Mouse (Mus musculus): ENCODE data around the gene Gnao1. TPM values are rescaled to one million over a fixed set of nuclear protein-coding genes. Genes with fewer than 3 reads are reported as not detected.
A peak's percentile ranks its signal among the peaks of the same experiment; 100 is the strongest.

Gnao1 gene
- polyA plus RNA-seq, 1 experiment from 2014 or later: 91.6 TPM

DNA sequence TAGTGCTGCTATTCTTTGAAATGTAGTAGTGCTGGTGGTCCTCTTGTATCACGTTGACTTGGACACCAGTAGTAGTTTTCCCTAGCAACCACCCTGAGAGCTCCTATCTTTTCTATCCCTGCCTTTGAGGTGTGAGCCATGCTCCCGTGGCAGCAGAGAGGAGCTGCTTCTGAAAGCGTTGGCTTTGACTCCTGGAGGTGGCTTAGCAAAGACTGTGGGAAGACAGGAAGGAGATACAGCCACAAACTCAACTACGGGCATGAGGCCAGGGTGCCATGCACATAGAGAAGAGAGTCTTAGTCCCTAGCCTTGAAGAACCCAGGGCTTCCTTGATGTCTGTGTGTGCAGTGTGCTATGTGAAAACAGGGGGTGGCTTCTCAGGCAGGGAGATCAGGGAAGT, 10.2 kb downstream of the Gnao1 start:
- Histone ChIP-seq H3K9ac (no peak overlapping the region), H3K27me3 (no peaks in the 10 kb centered on the region), H3K4me1 (peaks cover 14% of the 10 kb centered on the region), H3K36me3 (peaks cover 18% of the 10 kb centered on the region; the same call in 1 of the 2 replicates), H3K4me3 (no peak overlapping the region), H3K4me2 (replicated peaks) (no peak overlapping the region), H3K9me3 (replicated peaks) (no peaks in the 10 kb centered on the region), H3K27ac (no peak overlapping the region)
- 82% methylated on average over 4 of the region's 4 CpGs for WGBS
- ATAC-seq (ENCODE audit: low FRiP score): no peak

DNA sequence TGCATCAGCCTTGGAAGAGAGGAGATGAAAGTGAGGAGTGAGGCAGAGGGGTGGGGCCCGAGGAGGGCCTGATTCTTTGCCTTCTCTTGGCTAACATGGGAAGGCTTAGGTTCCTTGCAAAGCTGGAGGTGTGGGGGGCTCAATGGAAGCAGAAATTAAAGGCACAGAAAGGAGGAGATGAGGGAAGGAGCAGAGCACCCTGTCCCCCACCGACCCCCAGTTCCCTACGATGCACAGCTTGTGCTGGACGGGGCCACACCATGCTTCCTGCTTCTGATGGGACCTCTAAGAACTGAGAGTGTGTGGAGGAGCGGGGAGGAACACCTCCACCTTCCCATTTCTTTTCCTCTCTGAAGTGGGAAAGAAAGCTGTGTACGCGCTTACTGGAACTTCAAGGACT, 11.6 kb downstream of the Gnao1 start:
- no peak for ATAC-seq (ENCODE audit: low FRiP score)
- H3K27me3 ChIP-seq: no peaks in the 10 kb centered on the region
- no peak overlapping the region for H3K4me3 ChIP-seq
- no peak overlapping the region for H3K4me2 ChIP-seq (replicated peaks)
- no peaks in the 10 kb centered on the region for H3K9me3 ChIP-seq (replicated peaks)
- H3K9ac ChIP-seq: no peak overlapping the region
- H3K36me3 ChIP-seq: peaks cover 15% of the 10 kb centered on the region
- WGBS: 91% methylated on average over 7 of the region's 7 CpGs
- no peak overlapping the region for H3K27ac ChIP-seq
- peaks cover 4% of the 10 kb centered on the region for H3K4me1 ChIP-seq

DNA sequence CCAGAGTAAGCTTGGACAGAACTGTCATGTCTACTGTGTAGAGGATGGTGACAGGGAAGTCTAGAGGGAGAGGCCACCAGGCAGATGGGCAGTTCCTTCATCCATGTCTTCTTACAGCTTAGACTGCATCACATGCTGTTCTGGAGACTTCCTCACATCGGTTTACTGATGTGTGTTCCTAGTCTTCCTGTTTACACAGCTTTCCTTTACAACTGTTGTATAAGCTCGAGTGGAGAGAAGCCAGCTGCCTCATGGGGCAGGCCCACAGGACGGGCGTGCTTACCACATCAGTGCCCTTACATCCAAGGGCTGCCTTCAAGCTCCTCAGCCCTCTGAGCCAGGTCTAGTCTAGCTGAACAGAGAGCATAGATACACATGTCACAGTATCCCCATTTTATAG, 15.6 kb downstream of the Gnao1 start:
- Histone ChIP-seq H3K9me3 (replicated peaks) (no peaks in the 10 kb centered on the region), H3K4me1 (peaks cover 2% of the 10 kb centered on the region; the same call in 1 of the 2 replicates), H3K9ac (no peak overlapping the region), H3K4me3 (no peak overlapping the region), H3K4me2 (replicated peaks) (no peak overlapping the region), H3K27me3 (no peaks in the 10 kb centered on the region), H3K36me3 (peaks cover 4% of the 10 kb centered on the region), H3K27ac (no peak overlapping the region)
- WGBS: 77% methylated on average over 4 of the region's 4 CpGs
- ATAC-seq (ENCODE audit: low FRiP score): no peak

DNA sequence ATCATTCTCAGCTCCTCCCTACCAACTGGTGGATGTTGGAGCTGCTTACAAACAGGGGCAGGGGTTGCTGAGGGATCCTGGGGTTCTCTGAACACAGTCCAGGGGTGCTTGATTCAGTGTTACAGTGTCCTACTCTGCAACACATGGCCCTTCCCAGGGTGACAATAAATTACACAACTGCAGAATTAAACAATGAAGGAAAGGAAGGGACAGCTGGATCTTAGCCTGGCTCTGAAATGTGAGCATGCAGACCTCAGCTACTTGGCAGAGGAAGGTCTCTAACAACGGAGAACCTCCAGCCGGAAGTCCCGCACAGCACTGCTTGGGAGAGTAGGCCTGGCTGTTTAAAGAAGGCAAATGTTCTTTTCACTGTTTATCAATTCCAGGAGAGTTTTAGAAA, 20.9 kb downstream of the Gnao1 start:
- WGBS: 84% methylated on average over 3 of the region's 3 CpGs
- Histone ChIP-seq H3K4me2 (replicated peaks) (no peak overlapping the region), H3K4me3 (no peak overlapping the region), H3K27me3 (no peaks in the 10 kb centered on the region), H3K27ac (no peak overlapping the region), H3K9me3 (replicated peaks) (no peaks in the 10 kb centered on the region), H3K4me1 (peaks cover 33% of the 10 kb centered on the region), H3K36me3 (no peaks in the 10 kb centered on the region; the same call in 1 of the 2 replicates), H3K9ac (no peak overlapping the region)
- ATAC-seq (ENCODE audit: low FRiP score): no peak

DNA sequence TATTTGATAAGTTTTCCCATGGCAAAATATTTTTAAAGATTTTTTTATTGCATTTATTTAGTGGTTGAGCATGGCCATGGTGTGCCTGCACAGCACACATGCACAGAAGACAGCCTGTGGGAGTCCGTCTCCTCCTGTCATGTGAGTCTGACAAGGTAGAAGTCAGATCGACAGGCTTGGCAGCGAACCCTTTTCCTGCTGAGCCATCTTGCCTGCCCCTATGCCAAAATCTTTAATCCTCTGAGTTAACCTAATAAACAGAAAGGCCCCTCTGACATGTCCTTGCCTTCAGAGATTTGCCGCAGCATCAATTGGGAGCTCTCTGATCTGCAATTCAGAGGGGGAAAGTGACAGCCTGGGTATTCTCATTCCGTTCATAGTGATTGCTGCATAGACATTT, 26.0 kb downstream of the Gnao1 start:
- Histone ChIP-seq H3K9ac (no peak overlapping the region), H3K4me2 (replicated peaks) (no peak overlapping the region), H3K4me1 (peaks cover 43% of the 10 kb centered on the region), H3K36me3 (no peaks in the 10 kb centered on the region), H3K27ac (no peak overlapping the region), H3K4me3 (no peak overlapping the region), H3K27me3 (no peaks in the 10 kb centered on the region), H3K9me3 (replicated peaks) (no peaks in the 10 kb centered on the region)
- WGBS: 69% methylated on average over 5 of the region's 5 CpGs
- ATAC-seq (ENCODE audit: low FRiP score): no peak

DNA sequence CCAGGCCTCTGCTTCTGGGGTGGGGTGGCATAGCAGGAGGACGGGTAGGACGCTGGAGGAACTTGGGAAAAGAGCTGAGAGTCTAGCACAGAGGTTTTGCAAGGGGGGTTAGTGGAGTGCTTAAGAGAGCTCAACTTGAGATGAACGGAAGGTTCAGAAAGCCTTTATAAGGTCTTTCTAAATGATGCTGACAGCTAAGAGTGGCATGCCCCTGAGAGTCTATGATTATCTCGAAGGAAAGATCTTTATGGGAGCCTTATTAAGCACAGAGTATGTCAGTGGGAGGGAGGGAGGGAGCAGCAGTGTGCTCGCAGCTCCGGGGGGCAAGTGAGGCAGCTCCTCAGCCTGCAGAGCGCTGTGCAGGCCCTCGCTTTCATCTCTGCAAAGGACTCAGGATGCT, 29.3 kb downstream of the Gnao1 start:
- WGBS: 39% methylated on average over 8 of the region's 8 CpGs
- Histone ChIP-seq H3K36me3 (no peaks in the 10 kb centered on the region), H3K4me1 (peaks cover 43% of the 10 kb centered on the region), H3K4me3 (no peak overlapping the region), H3K27me3 (no peaks in the 10 kb centered on the region), H3K9ac (no peak overlapping the region), H3K4me2 (replicated peaks) (no peak overlapping the region), H3K27ac (no peak overlapping the region), H3K9me3 (replicated peaks) (no peaks in the 10 kb centered on the region)
- ATAC-seq (ENCODE audit: low FRiP score): no peak

DNA sequence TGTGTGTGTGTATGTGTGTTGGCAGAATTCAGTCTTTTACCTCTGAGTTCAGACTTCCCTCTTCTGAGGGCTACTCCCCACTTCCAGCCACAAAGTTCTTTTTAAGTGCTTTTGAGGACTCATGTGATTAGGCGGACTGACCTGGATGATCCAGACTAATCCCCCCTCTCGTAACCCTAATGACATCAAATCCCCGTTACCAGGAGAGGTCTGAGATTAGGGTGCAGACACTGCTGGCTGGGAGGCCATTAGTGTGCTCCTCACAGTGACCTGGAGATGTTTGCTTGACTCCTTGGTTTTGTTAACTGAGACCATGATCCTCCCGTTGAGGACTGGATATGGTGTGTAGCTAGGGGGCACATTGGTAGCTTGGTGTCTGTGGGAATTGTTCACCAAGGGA, 30.7 kb downstream of the Gnao1 start:
- Histone ChIP-seq H3K4me3 (no peak overlapping the region), H3K27me3 (no peaks in the 10 kb centered on the region), H3K9ac (no peak overlapping the region), H3K36me3 (no peaks in the 10 kb centered on the region), H3K4me1 (peaks cover 39% of the 10 kb centered on the region), H3K9me3 (replicated peaks) (no peaks in the 10 kb centered on the region), H3K4me2 (replicated peaks) (no peak overlapping the region), H3K27ac (peak overlapping the region; percentile 14; the same call in 1 of the 2 replicates)
- 75% methylated on average over 4 of the region's 4 CpGs for WGBS
- ATAC-seq (ENCODE audit: low FRiP score): no peak

DNA sequence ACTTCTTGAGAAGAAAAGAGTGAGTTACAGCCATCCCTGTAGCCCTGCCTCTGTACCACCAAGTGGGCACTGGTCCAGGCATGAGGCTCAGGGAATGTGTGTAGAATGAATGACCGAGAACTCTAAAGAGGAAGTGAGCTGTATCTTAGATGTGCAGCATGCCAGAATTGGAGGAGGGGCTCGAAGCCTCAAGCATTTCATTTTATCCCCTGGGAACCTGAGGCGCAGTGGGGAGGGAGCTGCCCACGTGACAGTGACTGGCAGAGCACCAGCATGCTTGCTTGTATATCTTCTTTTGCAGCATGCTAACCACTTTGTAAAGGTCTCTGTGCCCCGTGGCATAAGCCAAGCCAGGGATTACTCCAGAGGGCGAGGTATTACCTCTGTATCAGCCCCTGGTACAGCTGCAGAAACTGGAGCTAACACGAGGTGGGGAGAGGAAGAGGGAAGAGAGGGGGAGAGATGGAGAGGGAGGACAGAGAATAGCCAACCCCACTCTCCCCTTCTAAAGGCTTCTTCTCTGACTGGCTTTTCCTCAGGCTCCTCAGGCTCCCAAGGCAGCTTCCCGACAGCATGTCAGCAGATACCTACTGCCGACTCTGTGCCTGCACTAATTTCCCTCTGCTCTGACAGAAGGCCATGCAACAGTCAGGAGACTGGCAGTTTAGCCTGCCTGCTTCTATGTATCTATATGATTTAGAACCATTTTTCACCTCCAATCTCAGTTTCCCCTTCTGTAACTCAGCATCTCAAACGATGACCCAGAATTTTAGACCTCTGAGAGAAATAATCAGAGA, 31.4 kb downstream of the Gnao1 start:
- no peaks in the 10 kb centered on the region for H3K36me3 ChIP-seq
- H3K9me3 ChIP-seq (replicated peaks): no peaks in the 10 kb centered on the region
- no peaks in the 10 kb centered on the region for H3K27me3 ChIP-seq
- H3K9ac ChIP-seq: no peak overlapping the region
- WGBS: 49% methylated on average over 9 of the region's 10 CpGs
- peaks cover 32% of the 10 kb centered on the region for H3K4me1 ChIP-seq
- H3K4me2 ChIP-seq (replicated peaks): no peak overlapping the region
- H3K27ac ChIP-seq: peak overlapping the region; percentile 14; the same call in 1 of the 2 replicates
- ATAC-seq (ENCODE audit: low FRiP score): peak; percentile 56; the same call in 1 of the 2 replicates
- H3K4me3 ChIP-seq: no peak overlapping the region

DNA sequence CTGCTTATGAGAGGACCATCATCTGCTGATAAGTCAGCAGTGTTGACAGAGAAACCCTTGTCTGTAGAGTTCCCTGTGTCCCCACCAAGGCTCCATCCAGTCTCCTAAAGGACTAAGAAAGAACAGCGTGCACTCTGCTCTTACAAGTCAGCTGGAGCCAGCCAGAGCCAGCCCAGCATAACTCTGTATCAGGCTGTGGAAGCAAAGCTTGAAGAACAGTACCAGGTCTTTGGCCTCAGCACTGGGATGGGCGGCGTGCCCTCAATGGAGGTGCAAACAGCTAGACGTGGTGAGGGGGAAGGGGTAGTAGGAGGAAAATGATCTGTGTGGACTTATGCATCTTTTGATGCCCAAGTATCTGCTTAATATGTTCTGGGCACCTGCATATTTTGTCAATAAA, 32.8 kb downstream of the Gnao1 start:
- no peak for ATAC-seq (ENCODE audit: low FRiP score)
- Histone ChIP-seq H3K9ac (no peak overlapping the region), H3K9me3 (replicated peaks) (no peaks in the 10 kb centered on the region), H3K27ac (no peak overlapping the region), H3K4me3 (no peak overlapping the region), H3K4me1 (peaks cover 30% of the 10 kb centered on the region), H3K4me2 (replicated peaks) (no peak overlapping the region), H3K27me3 (no peaks in the 10 kb centered on the region), H3K36me3 (no peaks in the 10 kb centered on the region)
- 91% methylated on average over 4 of the region's 4 CpGs for WGBS

DNA sequence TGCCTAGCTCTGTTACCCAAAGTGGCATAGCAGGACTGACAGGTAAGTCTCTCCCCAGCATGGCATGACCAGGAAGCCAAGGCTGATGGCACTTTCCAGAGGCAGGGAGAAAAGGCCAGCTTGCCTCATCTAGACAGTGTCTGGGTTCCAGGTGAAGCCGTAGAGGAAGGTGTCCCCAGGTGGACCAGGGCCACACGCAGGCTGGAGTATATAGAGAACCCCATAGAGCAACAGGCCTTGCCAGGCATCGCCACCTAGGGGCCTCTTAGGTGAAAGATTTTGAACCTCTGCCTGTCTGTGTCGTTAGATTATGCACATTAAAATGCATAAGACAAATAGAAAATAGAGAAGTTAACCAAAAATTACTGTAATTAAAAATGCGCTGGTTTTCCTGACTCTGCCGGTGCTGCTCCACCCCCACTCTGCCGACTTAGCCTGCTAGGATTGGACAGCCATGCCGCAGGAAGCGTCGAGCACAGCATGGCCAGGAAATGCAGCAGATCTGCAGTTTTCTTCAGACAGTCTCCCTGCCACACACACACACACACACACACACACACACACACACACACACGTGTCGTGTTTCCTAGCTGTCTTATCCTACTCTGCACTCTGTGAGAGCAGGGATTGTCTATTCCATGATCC, 34.2 kb downstream of the Gnao1 start:
- no peak for ATAC-seq (ENCODE audit: low FRiP score)
- no peak overlapping the region for H3K4me3 ChIP-seq
- H3K36me3 ChIP-seq: no peaks in the 10 kb centered on the region
- WGBS: 42% methylated on average over 12 of the region's 12 CpGs
- no peaks in the 10 kb centered on the region for H3K9me3 ChIP-seq (replicated peaks)
- H3K4me2 ChIP-seq (replicated peaks): no peak overlapping the region
- no peaks in the 10 kb centered on the region for H3K27me3 ChIP-seq
- peaks cover 28% of the 10 kb centered on the region for H3K4me1 ChIP-seq
- no peak overlapping the region for H3K9ac ChIP-seq
- no peak overlapping the region for H3K27ac ChIP-seq

DNA sequence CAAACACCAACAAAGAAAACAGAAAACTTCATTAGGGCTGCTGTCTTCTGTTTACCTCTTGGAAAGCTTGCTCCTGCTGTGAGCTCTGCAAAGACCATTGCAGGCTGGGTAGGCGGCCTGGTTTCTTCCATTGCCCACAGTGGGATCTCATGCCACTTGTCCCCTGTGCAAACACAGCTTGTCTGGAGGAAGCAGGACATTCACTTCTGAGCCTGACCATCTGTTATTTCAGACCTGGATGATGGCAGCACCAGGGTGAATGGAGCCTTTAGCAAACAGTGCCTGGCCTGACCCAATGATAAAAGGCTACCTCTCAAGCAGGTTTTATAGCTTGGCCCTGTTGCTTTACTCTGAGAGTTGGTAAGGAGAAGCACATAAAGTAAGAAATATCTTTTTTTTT, 35.4 kb downstream of the Gnao1 start:
- Histone ChIP-seq H3K27ac (no peak overlapping the region), H3K4me2 (replicated peaks) (no peak overlapping the region), H3K4me1 (peaks cover 26% of the 10 kb centered on the region), H3K36me3 (no peaks in the 10 kb centered on the region), H3K9ac (no peak overlapping the region), H3K4me3 (no peak overlapping the region), H3K9me3 (replicated peaks) (no peaks in the 10 kb centered on the region), H3K27me3 (no peaks in the 10 kb centered on the region)
- ATAC-seq (ENCODE audit: low FRiP score): no peak
- 78% methylated on average over 1 of the region's 1 CpGs for WGBS

DNA sequence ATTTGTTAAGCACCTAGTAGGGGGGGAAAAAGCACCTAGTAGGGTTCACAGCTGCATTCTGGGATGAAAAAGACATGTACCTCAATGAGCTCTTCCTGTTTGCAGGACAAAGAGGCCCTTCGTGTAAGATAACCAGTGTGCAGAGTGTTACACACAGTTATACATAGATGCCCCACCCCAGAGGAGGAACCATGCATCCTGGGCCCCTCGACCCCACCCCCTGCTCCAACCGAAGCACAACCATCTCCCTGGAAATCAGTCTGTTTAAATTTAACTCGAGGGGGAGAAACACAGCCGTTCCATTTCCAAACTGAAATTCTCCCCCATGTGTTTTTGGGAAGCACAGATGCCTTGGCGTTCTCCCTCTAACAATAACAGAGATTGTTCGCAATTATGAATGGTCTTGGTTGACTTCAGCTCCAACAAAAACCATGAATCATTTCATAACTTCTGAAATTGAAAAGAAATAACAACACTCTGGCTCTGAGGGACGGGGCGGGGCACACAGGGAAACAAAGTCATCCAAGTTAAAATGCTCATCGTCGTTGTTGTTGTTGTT, 42.4 kb downstream of the Gnao1 start:
- H3K27me3 ChIP-seq: no peaks in the 10 kb centered on the region
- WGBS: 82% methylated on average over 11 of the region's 11 CpGs
- ATAC-seq (ENCODE audit: low FRiP score): no peak

More for the DNA sequence above, 42.4 kb downstream of the Gnao1 start:
- Histone ChIP-seq H3K9ac (no peak overlapping the region), H3K4me2 (replicated peaks) (no peak overlapping the region), H3K27ac (no peak overlapping the region), H3K4me1 (no peaks in the 10 kb centered on the region; the same call in 1 of the 2 replicates), H3K9me3 (replicated peaks) (no peaks in the 10 kb centered on the region), H3K36me3 (no peaks in the 10 kb centered on the region), H3K4me3 (no peak overlapping the region)

All from hindbrain, embryonic 12.5 days (tissue).